Mouse (Mus musculus) frontal cortex, postnatal 25 days (tissue): ENCODE results near the gene Lrrk1.
A peak's percentile ranks its signal among the peaks of the same experiment; 100 is the strongest.

ENCODE experiments used
- DNase-seq, 2 experiments: peaks; one replicate each; pipeline ENCODE4 v3.0.0; 2022; ENCODE audit warnings: low spot score in 2 of 2

The Lrrk1 gene

DNA sequence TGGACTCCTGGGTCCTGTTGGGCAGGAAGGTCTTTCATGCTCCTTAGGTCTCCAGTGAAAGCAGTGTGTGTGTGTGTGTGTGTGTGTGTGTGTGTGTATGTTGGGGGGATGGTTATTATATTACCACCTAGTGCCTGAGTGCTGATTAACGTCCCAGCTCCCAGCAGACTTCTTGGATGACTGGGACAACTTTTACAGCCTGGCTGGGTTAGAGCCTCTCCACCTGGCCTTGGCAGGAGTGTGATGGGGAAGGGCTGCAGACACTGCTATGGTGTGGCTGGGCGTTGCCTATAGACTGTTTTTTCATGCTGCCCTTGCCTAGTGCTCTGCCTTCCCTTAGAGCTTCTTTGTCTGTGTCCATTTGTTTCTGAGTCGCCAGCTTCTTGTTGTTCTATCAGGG is 48.1 kb downstream of the Lrrk1 start:
- DNase-seq: no peak

- no peak for DNase-seq
Measured at GRCm38 (mm10) chr7:66339625-66340024, 48.5 kb downstream of the Lrrk1 start.

GRCm38 (mm10) chr7:66336955-66337354 is 51.2 kb downstream of the Lrrk1 start:
- DNase-seq: no peak

GRCm38 (mm10) chr7:66333906-66334500 is 54.1 kb downstream of the Lrrk1 start:
- no peak for DNase-seq

DNA sequence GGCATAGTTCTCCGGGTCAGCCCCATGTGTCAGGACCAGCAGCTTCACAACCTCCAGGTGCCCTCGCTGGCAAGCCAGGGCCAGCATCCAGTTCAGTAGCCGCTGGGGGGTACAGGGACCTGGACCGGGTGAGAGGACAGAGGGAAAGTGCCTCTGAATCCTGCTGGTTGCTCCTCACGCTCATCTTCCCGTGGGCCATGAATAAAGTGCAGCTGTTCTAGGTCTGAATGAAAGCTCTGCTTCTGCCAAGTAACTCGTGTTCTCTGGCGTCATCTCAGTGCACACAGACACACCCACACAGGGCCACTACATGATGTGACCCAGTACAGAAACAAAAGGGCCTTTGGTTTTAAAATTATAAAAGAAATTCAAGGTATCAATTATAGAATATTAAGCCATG is 55.8 kb downstream of the Lrrk1 start:
- no peak for DNase-seq

- no peak for DNase-seq
Measured at GRCm38 (mm10) chr7:66330610-66331009, 57.5 kb downstream of the Lrrk1 start.

DNA sequence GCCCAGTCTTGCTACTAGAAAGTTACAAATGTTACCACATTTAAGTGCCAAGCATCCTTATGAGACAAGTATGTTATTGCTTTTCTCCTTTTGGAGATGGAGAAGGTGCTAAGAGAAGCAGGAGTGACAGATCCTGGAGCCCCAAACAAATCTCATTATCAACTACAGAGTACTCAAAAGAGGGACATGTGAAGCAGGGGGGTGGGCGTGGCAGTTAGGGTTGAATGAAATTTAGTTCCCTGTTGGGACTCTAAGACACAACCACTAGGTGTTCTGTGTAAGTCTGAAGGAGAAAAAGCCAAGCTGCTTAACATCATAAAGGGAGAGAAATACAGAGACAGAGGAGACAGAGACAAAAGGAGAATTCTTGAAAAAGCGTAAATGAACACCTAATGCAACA is 60.6 kb downstream of the Lrrk1 start:
- no peak for DNase-seq

DNA sequence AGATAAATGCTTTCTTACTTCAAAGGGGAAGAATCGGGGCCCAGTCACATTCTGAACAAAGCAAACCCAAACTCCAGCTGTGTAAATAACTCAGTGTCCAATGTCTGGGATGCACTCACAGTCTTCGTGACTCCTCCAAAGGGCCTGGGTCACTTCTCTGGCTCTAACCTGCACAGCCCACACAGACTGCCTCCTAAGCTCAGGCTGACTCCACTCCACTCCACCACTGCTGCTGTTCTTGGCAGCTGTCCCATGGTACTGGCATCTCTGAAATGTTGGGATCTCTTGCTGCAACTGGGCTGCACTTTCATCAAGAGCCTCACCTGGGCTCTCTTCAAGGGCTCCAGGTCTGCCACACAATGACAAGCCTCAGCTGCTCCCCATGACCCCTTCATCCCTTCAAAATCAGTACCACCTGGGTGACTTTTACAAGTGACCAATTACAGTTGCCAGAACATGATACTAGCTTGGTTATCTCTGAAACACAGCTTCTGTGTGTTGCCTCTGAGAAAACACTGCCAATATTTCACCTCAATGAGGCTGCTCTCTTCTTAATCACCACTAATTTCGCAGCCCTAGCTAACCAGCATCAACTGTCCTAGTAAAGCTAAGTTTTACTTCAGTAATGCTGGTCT is 62.6 kb downstream of the Lrrk1 start:
- DNase-seq: no peak

DNA sequence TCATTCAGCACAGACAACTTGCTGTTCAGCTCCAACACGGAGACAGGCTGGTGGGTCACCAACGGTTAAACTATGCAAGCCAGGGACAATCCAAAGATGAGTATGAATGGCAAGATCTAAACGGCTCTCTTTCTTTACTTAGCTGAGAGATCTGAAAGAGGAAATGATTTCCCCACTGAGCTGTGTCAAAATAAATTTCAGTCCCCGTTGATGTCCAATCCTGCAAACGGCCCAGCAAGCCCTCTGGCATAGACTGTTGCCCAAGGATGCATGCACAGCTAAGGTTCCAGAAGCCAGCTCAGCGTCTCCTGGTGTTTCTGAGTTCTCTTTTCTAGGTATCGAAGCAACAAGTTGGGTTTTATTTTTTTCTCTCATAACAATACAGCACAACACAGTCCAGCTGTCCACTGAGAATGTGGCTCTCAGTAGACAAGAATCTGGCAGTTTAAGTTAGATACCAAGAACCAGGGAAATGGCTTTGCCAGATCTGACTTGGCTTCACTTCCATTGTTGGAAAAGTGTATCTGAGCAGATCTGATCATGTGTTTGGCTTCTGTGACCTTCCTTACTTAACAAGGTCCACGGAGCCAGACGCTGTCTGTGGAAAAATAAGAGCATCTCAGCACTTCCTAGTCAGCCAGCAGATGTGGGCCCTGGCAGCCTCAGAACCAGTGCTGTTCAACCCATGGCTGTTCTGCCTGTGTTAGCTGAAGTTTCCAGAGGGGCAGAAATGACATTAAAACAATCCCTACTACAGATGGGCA is 64.7 kb downstream of the Lrrk1 start:
- no peak for DNase-seq

DNA sequence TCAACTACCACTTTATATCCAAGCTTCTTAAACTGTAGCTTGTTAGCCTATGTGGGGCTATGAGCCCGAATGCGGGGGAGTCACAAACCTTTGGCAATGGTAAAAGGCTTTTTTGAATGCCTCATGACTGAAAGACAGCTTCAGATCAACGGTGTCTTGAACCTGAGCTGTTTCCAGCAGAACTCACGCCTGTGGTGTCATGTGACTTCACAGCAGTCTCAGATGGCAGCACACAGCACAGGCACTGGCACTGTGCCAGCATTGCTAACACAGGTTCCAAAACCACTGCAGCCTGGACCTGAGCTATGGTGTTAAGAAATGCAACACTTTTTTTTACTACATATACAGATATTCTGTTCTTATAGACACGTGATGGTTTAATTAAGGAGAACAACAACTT is 67.2 kb downstream of the Lrrk1 start:
- no peak for DNase-seq

DNA sequence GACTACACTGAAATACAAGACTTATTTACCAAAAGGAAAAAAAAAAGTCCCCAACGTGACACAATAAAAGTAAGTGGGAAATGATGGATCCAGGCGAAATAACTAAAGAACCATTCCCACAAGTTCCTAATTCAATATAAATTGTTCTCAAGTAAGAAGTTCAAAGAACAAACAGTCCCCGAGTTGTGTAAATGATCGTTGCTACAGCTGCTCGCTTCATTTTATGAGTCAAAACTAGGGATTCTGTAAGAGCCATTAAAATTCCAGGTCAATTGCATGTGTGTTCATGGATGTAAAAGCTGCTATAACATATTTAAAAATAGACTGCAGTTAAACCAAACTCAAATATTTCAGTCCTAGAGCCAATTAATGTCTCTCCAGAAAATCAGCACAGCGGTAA is 70.0 kb downstream of the Lrrk1 start:
- DNase-seq: no peak

- no peak for DNase-seq
Measured at GRCm38 (mm10) chr7:66310670-66311656, 77.2 kb downstream of the Lrrk1 start.

- DNase-seq: peak; percentile 40 to 42
Measured at GRCm38 (mm10) chr7:66309950-66310669, 78.0 kb downstream of the Lrrk1 start.

GRCm38 (mm10) chr7:66309240-66309949 is 78.8 kb downstream of the Lrrk1 start:
- DNase-seq: no peak

- DNase-seq: no peak
Measured at GRCm38 (mm10) chr7:66308581-66309239, 79.4 kb downstream of the Lrrk1 start.

DNA sequence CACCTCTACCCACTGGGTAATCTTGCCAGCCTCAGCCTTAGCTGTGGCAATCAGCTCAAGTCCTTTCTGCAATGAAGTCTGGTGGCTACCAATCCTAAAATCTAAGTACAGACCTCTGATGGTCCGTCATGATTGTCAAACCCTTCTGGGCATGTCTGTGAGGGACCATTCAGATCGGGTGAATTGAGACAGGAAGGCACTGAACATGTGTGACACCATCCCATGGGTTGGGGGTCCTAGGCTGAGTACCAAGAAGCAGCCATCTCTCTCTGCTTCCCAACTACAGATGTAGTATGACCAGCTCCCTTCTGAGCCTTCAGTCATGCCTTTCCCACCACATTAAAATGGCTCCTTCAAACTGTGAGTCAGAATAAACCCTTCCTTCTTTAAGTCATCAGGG is 80.4 kb downstream of the Lrrk1 start:
- DNase-seq: no peak

DNA sequence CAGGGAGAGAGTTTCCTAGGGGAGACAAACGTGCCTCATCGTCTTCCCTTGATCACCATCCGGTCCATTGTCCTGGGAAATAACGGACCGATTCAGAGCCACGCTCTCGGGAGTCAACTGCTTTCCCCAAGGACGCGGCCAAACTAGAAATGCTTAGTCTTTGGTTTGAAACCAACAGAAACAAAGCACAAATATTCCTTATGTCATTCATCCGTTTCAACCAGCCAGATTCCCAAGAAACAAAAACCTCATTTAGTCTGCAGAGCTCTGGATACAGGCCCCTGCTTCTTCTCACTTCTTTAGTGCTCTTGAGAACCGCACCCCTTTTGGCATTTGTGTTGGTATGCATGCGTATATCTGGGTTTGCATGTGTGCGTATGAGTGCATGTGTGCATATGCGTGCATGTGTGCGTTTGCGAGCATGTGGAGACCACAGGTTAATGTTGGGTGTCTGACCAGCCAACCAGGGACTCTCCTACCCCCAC is 82.4 kb downstream of the Lrrk1 start:
- DNase-seq: no peak

DNA sequence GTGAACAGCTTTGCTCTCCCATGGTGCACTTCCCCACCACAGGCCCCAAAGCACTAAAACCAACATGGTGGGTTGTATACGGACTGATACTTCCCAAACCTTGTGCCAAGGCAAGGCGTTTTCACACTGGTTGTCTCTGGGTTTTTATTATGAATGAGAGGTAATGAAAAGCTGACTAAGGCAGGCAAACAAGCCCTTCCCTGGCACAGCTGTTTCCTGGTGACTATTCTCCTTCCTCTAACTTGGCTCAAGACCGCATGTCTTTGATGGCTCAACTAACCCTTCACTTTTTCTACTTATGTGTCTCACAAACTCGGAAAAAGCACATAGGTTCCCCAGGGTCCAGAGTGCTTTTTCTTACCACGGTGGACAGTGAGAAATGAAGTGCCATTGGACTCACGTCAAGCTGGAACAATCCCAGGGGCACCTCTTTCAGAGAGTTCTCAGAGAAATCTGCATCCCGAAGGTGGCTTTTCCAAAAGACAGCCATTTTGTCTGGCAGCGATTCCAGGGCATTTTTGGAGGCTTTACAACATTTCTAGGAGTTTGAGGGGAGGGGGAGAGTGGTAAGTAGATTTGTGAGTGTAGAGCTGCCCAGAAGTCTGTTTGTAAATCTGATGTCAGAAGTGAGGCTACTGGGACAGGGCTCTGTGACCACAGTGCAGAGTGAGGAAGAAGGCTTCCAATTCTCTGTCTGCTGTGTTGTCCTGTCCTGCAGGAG is 83.0 kb downstream of the Lrrk1 start:
- no peak for DNase-seq
